Mouse (Mus musculus) bone marrow, adult 2 months (tissue): Measurements from ENCODE around the gene Gm27021.

ENCODE experiments used
- CTCF ChIP-seq: fragments of 200-500 bp; IDR thresholded peaks from 2 replicates; pipeline ENCODE4 v1.5.1; 2011; ENCODE audit warnings: low read length, control low read depth; ENCODE audit not compliant: control insufficient read depth, insufficient read depth
- POLR2A ChIP-seq: fragments of 200-500 bp; IDR thresholded peaks from 2 replicates; pipeline ENCODE4 v1.6.1; 2011; ENCODE audit warnings: low read depth, mild to moderate bottlenecking, control low read depth, low read length, borderline replicate concordance; ENCODE audit not compliant: control insufficient read depth

DNA sequence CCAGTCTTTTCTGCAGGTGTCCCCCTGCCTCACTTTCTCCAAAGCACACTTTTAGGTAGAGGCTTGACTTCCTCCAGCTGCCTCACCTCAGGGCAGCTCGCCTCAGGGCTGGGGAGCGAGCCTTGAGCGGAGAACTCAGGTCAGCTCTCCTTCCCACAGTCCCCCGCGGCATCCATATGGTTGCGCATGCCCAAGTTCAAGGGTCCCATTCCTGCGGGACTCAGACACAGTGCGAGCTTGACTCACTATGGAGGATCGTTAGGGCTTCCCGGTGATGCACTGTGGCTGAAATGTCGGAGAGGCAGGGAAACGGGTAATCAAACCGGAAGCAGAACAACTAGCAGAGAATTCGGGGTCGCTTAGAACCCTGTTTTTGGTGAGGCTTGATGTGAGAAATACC lies 37.3 kb upstream of the Gm27021 start:
- no peak for TF ChIP-seq CTCF
- no peak for TF ChIP-seq POLR2A
